Mouse (Mus musculus) ES-E14 (cell line): ENCODE results near the gene Ino80. TPM values are rescaled to one million over a fixed set of nuclear protein-coding genes. Genes with fewer than 3 reads are reported as not detected.

Experiments used
- DNase-seq: peaks from one replicate; pipeline ENCODE4 v3.0.0-alpha.2; 2013; ENCODE audit warnings: low read depth, low spot score
- H3K27ac ChIP-seq: 2 replicates; pipeline ENCODE4 v1.5.1; 2012; ENCODE audit warnings: low read depth, mild to moderate bottlenecking, low read length, moderate library complexity, mixed read lengths; ENCODE audit not compliant: poor library complexity, insufficient read depth, severe bottlenecking
- H3K36me3 ChIP-seq: 2 replicates; pipeline ENCODE4 v1.6.1; 2012; ENCODE audit warnings: mild to moderate bottlenecking, low read length, moderate library complexity, mixed read lengths; ENCODE audit not compliant: control insufficient read depth, poor library complexity, insufficient read depth, severe bottlenecking
- H3K4me1 ChIP-seq, 2 experiments: fragments of 150-350 bp in 1 of 2; sonication (generic) in 1 of 2; 2 replicates each; pipeline ENCODE4 v1.6.1; 2012; ENCODE audit warnings: low read length in 2 of 2, mild to moderate bottlenecking in 1 of 2, mixed read lengths in 1 of 2; ENCODE audit not compliant: control insufficient read depth in 2 of 2, insufficient read depth in 2 of 2, poor library complexity in 1 of 2
- H3K4me3 ChIP-seq, 2 experiments: fragments of 150-350 bp in 1 of 2; sonication (generic) in 1 of 2; 2 replicates each; pipeline ENCODE4 v1.5.1; 2012; ENCODE audit warnings: low read length in 2 of 2, low read depth in 1 of 2, mild to moderate bottlenecking in 1 of 2, mixed read lengths in 1 of 2; ENCODE audit not compliant: insufficient read depth in 1 of 2, poor library complexity in 1 of 2, severe bottlenecking in 1 of 2
- H3K9ac ChIP-seq: 2 replicates; pipeline ENCODE4 v1.6.1; 2012; ENCODE audit warnings: low read depth, mild to moderate bottlenecking, low read length, mixed read lengths; ENCODE audit not compliant: poor library complexity, insufficient read depth, severe bottlenecking
- H3K9me3 ChIP-seq: fragments of 150-350 bp; sonication (generic); 2 replicates; pipeline ENCODE4 v1.6.1; 2012; ENCODE audit warnings: low read depth, mild to moderate bottlenecking, low read length; ENCODE audit not compliant: control insufficient read depth, insufficient read depth
- CHD2 ChIP-seq: IDR thresholded peaks from 2 replicates; pipeline ENCODE4 v1.6.1; 2014; ENCODE audit warnings: mild to moderate bottlenecking, low read depth, low read length, inconsistent platforms
- HCFC1 ChIP-seq: IDR thresholded peaks from 2 replicates; pipeline ENCODE4 v1.6.1; 2012; ENCODE audit warnings: low read length, inconsistent platforms, borderline replicate concordance; ENCODE audit not compliant: insufficient read depth
- MAFK ChIP-seq: IDR thresholded peaks from 2 replicates; pipeline ENCODE4 v1.6.1; 2014; ENCODE audit warnings: mild to moderate bottlenecking, low read depth, low read length, inconsistent platforms; ENCODE audit not compliant: insufficient read depth
- ZC3H11A ChIP-seq: IDR thresholded peaks from 2 replicates; pipeline ENCODE4 v1.6.1; 2012; ENCODE audit warnings: low read depth, mild to moderate bottlenecking, inconsistent platforms, low read length, borderline replicate concordance
- ZNF384 ChIP-seq: IDR thresholded peaks from 2 replicates; pipeline ENCODE4 v1.6.1; 2012; ENCODE audit warnings: low read depth, low read length, inconsistent platforms
- in situ Hi-C, 2 experiments: fragments of 600-800 bp; cut with MboI; formaldehyde crosslinking; loops; one replicate each; pipeline ENCODE4 v1.15.1; 2025; ENCODE audit warnings: low sequenced_read_pairs in 2 of 2, inconsistent platforms in 1 of 2; ENCODE audit not compliant: unreplicated experiment in 2 of 2
- total RNA-seq: library from RNA; depleted of rRNA; stranded (reverse); fragments of 300-350 nt; gene quantifications from 2 replicates; pipeline ENCODE4 v1.2.3, GENCODE M21; 2012

Gene Ino80
- total RNA-seq, 1 experiment: 38.8 TPM

- H3K4me3 ChIP-seq: peak overlapping the region; percentile 80 to 82
- H3K9ac ChIP-seq: peak overlapping the region; percentile 99; the same call in 1 of the 2 replicates
- no peak overlapping the region; the same call in 1 of the 2 replicates for H3K27ac ChIP-seq
- peaks cover 3% of the 10 kb centered on the region; the same call in 1 of the 2 replicates for H3K36me3 ChIP-seq
- H3K4me1 ChIP-seq: peaks cover 2 to 6% of the 10 kb centered on the region in 2 experiments; a peak in 3 of 4 replicates
- no peaks in the 10 kb centered on the region for H3K9me3 ChIP-seq
- no peak for DNase-seq
- TF ChIP-seq ZC3H11A (no peak), ZNF384 (no peak), MAFK (no peak), CHD2 (no peak), HCFC1 (no peak)
- in situ Hi-C loops: no loop called here
Measured at GRCm38 (mm10) chr2:119476166-119476565, 1.3 kb downstream of the Ino80 start.

GRCm38 (mm10) chr2:119463945-119464344 is 13.5 kb downstream of the Ino80 start:
- H3K4me3 ChIP-seq: peak overlapping the region in 1 of 2 experiments; percentile 1; a peak in 1 of 4 replicates
- no peaks in the 10 kb centered on the region; the same call in 1 of the 2 replicates for H3K36me3 ChIP-seq
- TF ChIP-seq ZNF384 (peak; percentile 36; the same call in 1 of the 2 replicates), HCFC1 (no peak)
- peak; percentile 68 for DNase-seq
- no peak overlapping the region; the same call in 1 of the 2 replicates for H3K9ac ChIP-seq
- H3K27ac ChIP-seq: peak overlapping the region; percentile 98
- H3K9me3 ChIP-seq: no peaks in the 10 kb centered on the region
- peaks cover 7 to 31% of the 10 kb centered on the region in 2 experiments for H3K4me1 ChIP-seq
- in situ Hi-C loops: no loop called here

GRCm38 (mm10) chr2:119463114-119463775 is 14.2 kb downstream of the Ino80 start:
- in situ Hi-C loops: no loop called here
- H3K9me3 ChIP-seq: no peaks in the 10 kb centered on the region
- peak; percentile 53; the same call in 1 of the 2 replicates for TF ChIP-seq ZNF384
- TF ChIP-seq HCFC1: no peak
- peak; percentile 54 for DNase-seq
- H3K27ac ChIP-seq: peak overlapping the region; percentile 96; the same call in 1 of the 2 replicates
- H3K9ac ChIP-seq: no peak overlapping the region
- H3K36me3 ChIP-seq: no peaks in the 10 kb centered on the region; the same call in 1 of the 2 replicates
- 0 out of 4 replicates have a peak overlapping the region, but pooled peaks of 1 of the 2 experiments have one; percentile 2 for H3K4me3 ChIP-seq
- H3K4me1 ChIP-seq: peaks cover 7 to 31% of the 10 kb centered on the region in 2 experiments

GRCm38 (mm10) chr2:119461028-119461427 is 16.5 kb downstream of the Ino80 start:
- H3K4me1 ChIP-seq: peaks cover 2 to 19% of the 10 kb centered on the region in 2 experiments
- TF ChIP-seq CHD2 (no peak), HCFC1 (no peak), ZNF384 (no peak), ZC3H11A (no peak; the same call in 1 of the 2 replicates), MAFK (no peak)
- H3K27ac ChIP-seq: peak overlapping the region; percentile 63; the same call in 1 of the 2 replicates
- H3K9me3 ChIP-seq: no peaks in the 10 kb centered on the region
- DNase-seq: no peak
- peak overlapping the region; percentile 1 to 44; a peak in 3 of 4 replicates for H3K4me3 ChIP-seq
- in situ Hi-C loops: no loop called here
- no peaks in the 10 kb centered on the region; the same call in 1 of the 2 replicates for H3K36me3 ChIP-seq
- H3K9ac ChIP-seq: peak overlapping the region; percentile 67; the same call in 1 of the 2 replicates
